Mouse (Mus musculus) C2C12 (cell line): ENCODE data around the gene Hspbp1. TPM values are rescaled to one million over a fixed set of nuclear protein-coding genes. Genes with fewer than 3 reads are reported as not detected.
A peak's percentile ranks its signal among the peaks of the same experiment; 100 is the strongest.

Experiments
- H3K27me3 ChIP-seq: one replicate; pipeline ENCODE4 v1.6.1; 2011; ENCODE audit not compliant: control insufficient read depth, insufficient read depth, insufficient read length
- H3K36me3 ChIP-seq: one replicate; pipeline ENCODE4 v1.6.1; 2011; ENCODE audit not compliant: control insufficient read depth, insufficient read depth
- H3K4me3 ChIP-seq: one replicate; pipeline ENCODE4 v1.5.1; 2011; ENCODE audit warnings: mild to moderate bottlenecking, control low read depth; ENCODE audit not compliant: poor library complexity, insufficient read depth, severe bottlenecking
- H3K79me2 ChIP-seq: one replicate; pipeline ENCODE4 v1.6.1; 2011; ENCODE audit not compliant: control insufficient read depth, insufficient read depth
- H3K79me3 ChIP-seq: one replicate; pipeline ENCODE4 v1.6.1; 2011; ENCODE audit warnings: low read depth, control low read depth
- H3ac ChIP-seq: one replicate; pipeline ENCODE3; 2011; ENCODE audit warnings: low read depth; ENCODE audit not compliant: control insufficient read depth, insufficient read length
- CEBPB ChIP-seq: IDR thresholded peaks from one replicate; pipeline ENCODE4 v1.6.1; 2011; ENCODE audit warnings: low read depth, mild to moderate bottlenecking, control low read depth, moderate library complexity
- CTCF ChIP-seq: IDR thresholded peaks from one replicate; pipeline ENCODE4 v1.5.1; 2011; ENCODE audit not compliant: control insufficient read depth, insufficient read depth, insufficient read length
- FOSL1 ChIP-seq: IDR thresholded peaks from one replicate; pipeline ENCODE4 v1.8.0; 2011; ENCODE audit warnings: mild to moderate bottlenecking, low read length; ENCODE audit not compliant: poor library complexity, insufficient read depth, severe bottlenecking
- MAX ChIP-seq: IDR thresholded peaks from one replicate; pipeline ENCODE4 v1.6.1; 2011; ENCODE audit warnings: mild to moderate bottlenecking, control low read depth
- MYOD1 ChIP-seq: IDR thresholded peaks from one replicate; pipeline ENCODE4 v1.6.1; 2011; ENCODE audit warnings: low read depth; ENCODE audit not compliant: control insufficient read depth, insufficient read length
- MYOG ChIP-seq: IDR thresholded peaks from one replicate; pipeline ENCODE4 v1.6.1; 2011; ENCODE audit not compliant: control insufficient read depth, insufficient read length; ENCODE audit errors: extremely low read depth
- USF1 ChIP-seq: IDR thresholded peaks from one replicate; pipeline ENCODE4 v1.6.1; 2011; ENCODE audit warnings: low read depth, mild to moderate bottlenecking, control low read depth, moderate library complexity
- polyA plus RNA-seq: library from polyadenylated mRNA; unstranded; fragments of >200 nt; fragmentation: generic; extraction: Trizol; gene quantifications from one replicate; pipeline ENCODE4 v1.2.1, GENCODE M21; 2012; ENCODE audit warnings: missing spikeins

Gene Hspbp1
- polyA plus RNA-seq, 1 experiment = 110 TPM

DNA sequence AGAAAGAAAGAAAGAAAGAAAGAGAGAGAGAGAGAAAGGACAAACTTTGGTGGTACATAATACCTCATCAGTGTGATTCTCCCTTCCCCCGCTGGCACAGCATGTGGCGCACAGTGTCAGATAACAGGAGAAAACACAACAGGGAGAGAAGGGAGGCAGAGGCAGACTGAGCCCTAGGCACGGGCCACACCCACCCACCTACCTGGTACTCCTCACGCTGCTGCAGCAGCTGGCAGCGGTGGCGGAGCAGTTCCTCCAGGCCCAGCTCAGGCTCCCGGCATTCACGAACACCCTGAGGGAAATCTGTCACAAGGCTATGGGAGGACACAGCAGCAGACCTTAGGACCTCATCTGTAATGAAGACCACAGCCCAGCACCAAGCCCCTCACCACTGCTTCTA is 21.7 kb downstream of the Hspbp1 start:
- H3K36me3 ChIP-seq = peaks cover 4% of the 10 kb centered on the region
- H3K27me3 ChIP-seq = no peaks in the 10 kb centered on the region
- peaks cover 6% of the 10 kb centered on the region for H3K79me2 ChIP-seq
- no peak overlapping the region for H3ac ChIP-seq
- H3K79me3 ChIP-seq = peaks cover 1% of the 10 kb centered on the region
- H3K4me3 ChIP-seq = no peak overlapping the region
- no peak for TF ChIP-seq FOSL1
- no peak for TF ChIP-seq MYOG
- no peak for TF ChIP-seq MYOD1
- no peak for TF ChIP-seq MAX
- no peak for TF ChIP-seq USF1
- no peak for TF ChIP-seq CEBPB
- TF ChIP-seq CTCF = no peak

DNA sequence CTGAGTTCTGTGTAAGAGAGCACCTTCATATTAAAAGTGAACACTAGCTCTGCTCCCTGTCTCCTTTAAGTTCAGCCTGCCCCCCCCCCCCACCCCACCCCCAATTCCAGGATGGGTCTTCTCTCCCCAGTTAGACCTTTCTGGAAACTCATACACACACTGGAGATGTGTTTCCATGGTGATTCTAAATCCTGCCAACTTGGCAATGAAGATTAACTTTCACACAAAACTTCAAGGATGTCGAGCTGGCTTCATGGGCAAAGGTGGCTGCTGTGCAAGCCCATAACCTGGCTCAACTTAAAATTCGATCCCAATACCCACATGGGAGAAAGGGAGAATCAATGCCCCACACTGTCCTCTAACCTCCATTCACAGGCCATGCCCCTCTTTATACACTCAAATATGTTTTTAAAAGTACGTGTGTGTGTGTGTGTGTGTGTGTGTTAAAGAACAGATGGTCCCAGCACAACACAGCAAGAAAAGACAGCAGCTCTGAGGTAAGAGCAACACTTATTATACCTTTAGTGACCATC is 24.9 kb downstream of the Hspbp1 start:
- TF ChIP-seq USF1 (no peak), CTCF (no peak), MAX (no peak), MYOD1 (no peak), CEBPB (no peak), MYOG (no peak), FOSL1 (no peak)
- Histone ChIP-seq H3K79me3 (peaks cover 32% of the 10 kb centered on the region), H3K79me2 (peaks cover 38% of the 10 kb centered on the region), H3K36me3 (no peaks in the 10 kb centered on the region), H3K4me3 (no peak overlapping the region), H3ac (no peak overlapping the region), H3K27me3 (no peaks in the 10 kb centered on the region)

DNA sequence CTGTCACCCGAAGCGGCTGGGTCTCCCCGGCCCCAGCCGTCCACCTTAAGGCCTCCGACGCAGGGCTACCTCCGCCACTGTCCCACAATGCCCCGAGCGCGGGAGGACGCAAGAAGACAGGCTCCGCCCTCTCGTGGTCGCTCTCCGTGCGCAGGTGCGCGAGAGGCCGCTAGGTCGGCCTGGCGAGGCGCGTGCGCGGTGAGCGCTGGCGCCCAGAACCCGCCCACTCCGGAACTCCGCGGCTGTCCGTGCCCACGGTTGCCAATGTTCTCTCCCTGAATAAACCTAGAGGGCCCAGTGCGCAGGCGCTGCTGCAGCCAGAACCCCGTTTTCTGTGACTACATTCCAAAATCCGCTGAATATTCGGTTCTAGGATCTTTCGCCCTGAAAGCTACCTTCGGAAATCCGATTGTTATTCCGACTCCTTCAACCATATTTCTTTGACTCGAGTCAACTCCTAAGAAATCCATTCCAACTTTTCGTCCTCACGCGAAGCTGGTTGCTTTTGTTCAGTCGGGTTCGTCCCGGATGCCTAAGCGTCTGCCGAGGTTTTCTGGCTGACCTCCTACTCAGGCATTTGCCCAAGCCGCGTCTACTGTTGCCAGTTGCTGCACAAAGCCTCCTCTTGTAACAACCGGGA is 25.8 kb downstream of the Hspbp1 start, which contains the start of gene Ppp6r1:
Gene Ppp6r1, minus strand, starts transcription at position 108 of the 640 bp plus-strand sequence.
- TF ChIP-seq MYOD1 = no peak
- TF ChIP-seq CTCF = no peak
- TF ChIP-seq FOSL1 = no peak
- TF ChIP-seq CEBPB = no peak
- TF ChIP-seq MYOG = no peak
- no peak for TF ChIP-seq USF1
- no peak for TF ChIP-seq MAX
- no peaks in the 10 kb centered on the region for H3K36me3 ChIP-seq
- peaks cover 48% of the 10 kb centered on the region for H3K79me2 ChIP-seq
- peak within 1 kb of the TSS; percentile 85 for H3ac ChIP-seq
- H3K79me3 ChIP-seq = peaks cover 41% of the 10 kb centered on the region
- peak within 1 kb of the TSS; percentile 72 for H3K4me3 ChIP-seq
- H3K27me3 ChIP-seq = no peaks in the 10 kb centered on the region

DNA sequence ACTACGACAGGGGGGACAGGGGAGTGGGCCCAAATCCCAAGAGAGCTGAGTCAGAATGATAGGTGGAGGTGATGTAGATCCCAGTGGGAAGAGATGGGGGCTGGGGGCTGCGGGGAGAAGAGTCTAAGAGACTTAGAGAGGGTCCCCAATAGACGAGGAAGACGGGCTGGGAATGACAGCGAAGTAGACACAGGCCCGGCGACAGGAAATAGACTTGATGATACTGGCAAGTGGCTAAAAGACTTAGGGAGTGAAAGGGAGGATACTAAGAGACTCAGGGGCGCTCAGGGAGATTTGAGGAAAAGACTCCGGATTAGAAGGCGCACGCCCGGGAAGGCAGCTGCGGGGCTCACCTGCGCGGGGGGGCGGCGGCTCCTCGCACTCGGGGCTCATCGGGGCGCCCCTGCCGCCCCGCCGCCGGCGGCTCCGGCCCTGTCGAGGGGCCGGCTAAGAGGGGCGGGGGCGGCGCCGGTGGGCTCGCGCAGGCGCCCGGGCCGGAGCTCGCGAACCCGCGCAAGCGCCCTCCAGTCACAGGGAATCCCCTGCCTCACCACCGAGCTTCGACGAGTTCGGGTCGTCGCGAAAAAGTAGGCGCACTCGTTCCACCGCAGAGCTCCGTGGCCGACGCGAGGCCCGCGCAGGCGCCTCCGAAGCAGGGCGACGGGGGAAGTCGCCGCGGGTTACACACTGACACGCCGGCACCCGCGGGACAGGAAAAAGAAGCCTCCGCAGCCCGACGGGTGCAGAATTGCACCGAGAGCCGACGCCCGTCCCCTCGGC is 26.6 kb downstream of the Hspbp1 start:
- Histone ChIP-seq H3K36me3 (no peaks in the 10 kb centered on the region), H3K27me3 (no peaks in the 10 kb centered on the region), H3K4me3 (peak overlapping the region; percentile 72), H3K79me3 (peaks cover 47% of the 10 kb centered on the region), H3ac (peak overlapping the region; percentile 85), H3K79me2 (peaks cover 55% of the 10 kb centered on the region)
- TF ChIP-seq MYOD1 (no peak), CEBPB (no peak), USF1 (no peak), FOSL1 (no peak), MAX (no peak), CTCF (no peak), MYOG (no peak)

DNA sequence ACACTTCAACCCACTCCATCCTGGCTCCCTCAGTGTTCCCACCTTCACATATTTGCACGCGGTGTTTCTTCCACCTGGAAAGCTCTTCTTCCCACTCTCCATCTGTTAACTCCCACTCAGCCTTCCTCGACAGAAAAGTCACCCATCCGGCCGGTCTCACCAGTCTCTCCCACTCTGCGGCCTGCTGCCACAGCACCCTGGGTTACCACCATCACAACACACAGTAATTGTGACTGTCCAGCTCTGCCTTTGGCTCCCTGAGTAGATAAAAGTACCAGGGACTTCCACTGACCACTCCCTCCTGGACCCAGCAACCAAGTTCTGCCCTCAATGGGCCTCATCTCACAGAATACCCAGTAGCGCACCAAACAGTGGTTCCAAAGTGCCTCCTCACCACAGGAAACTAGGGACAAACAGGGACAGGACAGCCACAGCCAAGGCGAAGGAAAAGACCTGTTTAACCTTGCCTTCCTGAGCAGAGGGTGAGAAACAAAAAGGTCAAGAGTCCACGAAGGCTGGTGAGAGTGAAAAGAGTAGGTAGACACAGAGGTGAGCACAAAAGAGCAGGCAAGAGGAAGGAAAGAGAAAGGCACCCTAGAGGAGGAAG is 27.2 kb downstream of the Hspbp1 start:
- Histone ChIP-seq H3K4me3 (peak overlapping the region; percentile 72), H3K79me2 (peaks cover 62% of the 10 kb centered on the region), H3K27me3 (no peaks in the 10 kb centered on the region), H3K36me3 (peaks cover 5% of the 10 kb centered on the region), H3K79me3 (peaks cover 53% of the 10 kb centered on the region), H3ac (peak overlapping the region; percentile 85)
- TF ChIP-seq MYOG (no peak), FOSL1 (no peak), MAX (no peak), CTCF (no peak), MYOD1 (no peak), USF1 (no peak), CEBPB (no peak)
